Mouse (Mus musculus) thymus, postnatal 25 days (tissue): ENCODE measurements at regions not wholly inside any gene's neighbourhood (a gene's known extent, or its start where the extent isn't known, plus 50 kb on each side); places are given as distances from the start of the nearest gene placed in this dataset.

ENCODE experiments used
- DNase-seq: peaks from one replicate; pipeline ENCODE4 v3.0.0; 2022

- DNase-seq, result no peak
These were observed 190.7 kb downstream of the Rybp start for GRCm38 (mm10) chr6:100096393-100097125.

- no peak for DNase-seq
These were observed 192.6 kb downstream of the Rybp start for GRCm38 (mm10) chr6:100094653-100095217.

GRCm38 (mm10) chr6:100092870-100093269 lies 194.4 kb downstream of the Rybp start:
- DNase-seq, result no peak

GRCm38 (mm10) chr6:100091815-100092214 lies 195.5 kb downstream of the Rybp start:
- no peak for DNase-seq

DNA sequence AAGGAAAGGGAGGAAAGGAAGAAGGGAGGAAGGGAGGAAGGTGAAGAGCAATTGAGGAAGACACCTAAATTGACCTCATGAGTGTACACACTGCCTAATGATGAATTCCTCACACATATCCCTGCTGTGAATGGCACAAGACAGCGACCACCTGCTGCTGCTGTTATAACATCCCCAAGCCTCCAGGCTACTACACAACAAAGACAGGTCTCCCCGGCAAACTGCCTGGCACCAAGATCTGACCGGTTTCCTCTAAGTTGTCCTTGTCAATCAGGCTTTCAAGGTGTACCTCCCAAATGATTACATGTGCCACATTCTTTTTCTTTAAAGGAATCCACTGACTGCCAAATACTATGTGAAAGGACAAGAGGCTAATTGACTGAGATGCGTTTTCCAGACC lies 198.7 kb downstream of the Rybp start:
- DNase-seq, result no peak

GRCm38 (mm10) chr6:100086807-100087206 lies 200.5 kb downstream of the Rybp start:
- no peak for DNase-seq

GRCm38 (mm10) chr6:100085981-100086380 lies 201.3 kb downstream of the Rybp start:
- DNase-seq, result no peak

DNA sequence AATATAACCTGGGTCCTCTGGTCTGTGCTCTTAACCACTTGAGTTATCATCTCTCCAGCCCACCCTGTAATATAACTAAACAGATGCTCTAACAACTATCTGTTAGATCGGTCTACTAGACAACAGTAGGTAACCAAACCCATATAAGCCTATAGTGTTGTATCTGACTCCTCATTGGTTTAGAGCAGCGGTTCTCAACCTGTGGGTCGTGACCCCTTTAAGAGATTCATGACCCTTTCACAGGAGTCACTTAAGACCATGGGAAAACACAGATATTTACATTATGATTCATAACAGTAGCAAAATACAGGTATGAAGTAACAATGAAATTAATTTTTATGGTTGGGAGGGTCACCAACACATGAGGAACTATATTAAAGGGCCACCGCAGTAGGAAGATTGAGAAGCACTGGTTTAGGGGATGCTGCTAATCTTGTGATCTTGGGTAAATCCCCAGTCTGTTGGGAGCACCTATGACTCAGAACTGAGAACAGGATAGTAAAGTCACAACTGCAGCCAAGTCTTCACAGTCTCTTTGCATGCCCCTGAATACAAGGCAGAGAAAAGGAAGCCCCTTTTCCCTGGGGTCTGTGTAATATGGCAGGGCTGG lies 203.3 kb downstream of the Rybp start:
- no peak for DNase-seq

DNA sequence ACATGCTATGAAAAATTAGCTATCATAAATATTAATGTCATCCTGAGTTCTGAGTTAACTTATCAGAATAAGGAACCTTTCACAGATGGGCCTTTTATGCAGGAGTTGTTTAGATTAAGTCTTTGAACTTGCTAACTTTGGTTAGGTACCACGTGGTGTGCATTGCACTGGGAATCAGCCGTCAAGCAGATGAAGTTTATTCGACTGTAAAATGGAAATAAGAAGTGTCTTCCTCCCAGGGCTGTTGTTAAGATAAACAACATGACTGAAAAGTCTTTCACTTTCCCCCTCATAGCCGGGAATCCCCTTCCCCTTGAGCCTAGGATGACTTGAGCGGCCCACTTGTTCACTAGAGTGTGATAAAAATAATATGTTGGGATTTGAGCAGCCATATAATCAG lies 204.2 kb downstream of the Rybp start:
- no peak for DNase-seq

DNA sequence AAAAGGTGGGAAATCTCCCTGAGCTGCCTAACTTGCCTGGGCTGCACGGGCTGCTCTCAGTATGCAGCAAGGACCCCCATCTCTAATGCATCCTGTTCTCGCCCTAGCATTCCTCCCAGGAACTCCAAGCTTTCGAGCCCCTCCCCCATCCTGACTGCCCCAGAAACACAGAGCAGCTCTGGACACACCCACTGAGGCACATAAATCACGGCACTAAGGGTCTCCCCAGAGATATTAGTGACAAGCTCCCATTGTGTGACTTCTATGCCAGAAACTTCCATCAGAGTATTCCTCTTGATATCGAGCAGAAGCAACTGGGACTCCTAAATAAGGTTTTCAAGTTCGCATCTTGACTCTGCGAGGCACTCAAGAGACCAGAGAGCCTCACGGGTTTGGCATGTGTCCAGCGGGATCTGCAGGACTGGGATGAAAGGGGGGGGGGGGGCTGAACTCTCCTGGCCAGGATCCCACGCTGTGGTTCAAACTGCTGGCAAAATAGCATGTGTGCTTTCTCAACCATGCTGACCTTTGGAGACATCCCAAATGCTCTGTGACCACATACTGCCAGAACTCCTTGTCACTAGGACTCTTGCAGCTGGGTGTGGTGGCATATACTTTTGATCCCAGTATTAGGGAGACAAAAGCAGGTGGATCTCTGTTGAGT lies 212.5 kb downstream of the Rybp start:
- no peak for DNase-seq

DNA sequence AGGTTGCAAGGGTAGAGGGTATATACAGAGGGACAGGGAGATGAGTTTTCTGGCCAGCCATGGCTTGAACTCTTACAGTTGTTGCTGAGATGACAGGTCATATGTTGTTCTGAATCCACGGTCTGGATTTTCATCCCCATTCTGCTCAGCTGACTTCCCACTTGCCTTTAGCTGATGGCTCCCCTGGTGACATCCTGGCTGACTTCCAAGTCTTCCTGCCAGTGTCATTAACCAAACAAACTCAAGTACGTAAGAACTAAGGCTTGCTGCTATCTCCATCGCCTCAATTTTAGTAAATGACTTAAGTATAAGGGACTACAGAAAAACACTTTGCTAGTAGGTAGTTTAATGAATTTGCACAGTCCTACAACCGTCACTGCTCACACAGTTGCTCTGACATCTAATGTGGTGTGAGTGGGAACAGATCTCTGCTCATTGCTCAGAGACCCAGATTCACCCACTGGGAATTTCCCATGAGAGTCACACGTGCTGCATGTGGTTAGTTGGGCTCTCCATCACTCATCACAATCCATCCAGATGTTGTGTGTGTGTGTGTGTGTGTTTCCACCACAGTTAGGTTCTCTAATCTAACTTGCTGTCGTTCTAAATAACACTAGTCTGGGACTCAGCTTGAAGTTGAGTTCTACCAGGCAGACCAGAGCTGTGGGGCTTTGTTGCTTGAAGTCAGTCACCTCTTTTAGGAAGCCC lies 214.9 kb downstream of the Rybp start:
- no peak for DNase-seq

DNA sequence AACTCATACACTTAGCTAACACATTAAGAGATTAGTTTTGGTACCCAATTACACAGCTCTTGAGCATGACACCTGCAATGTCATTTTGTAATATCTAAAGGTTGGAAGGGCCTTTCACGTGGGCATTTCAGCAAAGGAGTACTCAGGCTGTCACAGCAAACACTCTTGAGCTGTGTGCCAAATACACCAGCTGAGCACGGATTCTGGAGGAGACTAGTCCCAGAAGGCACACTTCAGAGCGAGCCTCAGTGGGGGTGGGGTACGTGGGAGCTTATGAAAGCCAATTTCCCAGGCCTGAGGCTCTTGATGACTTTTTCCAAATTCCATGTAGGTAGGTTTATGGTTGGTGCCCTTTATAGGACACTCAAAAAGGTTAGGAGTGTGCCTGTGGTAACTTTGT lies 218.1 kb downstream of the Rybp start:
- no peak for DNase-seq

DNA sequence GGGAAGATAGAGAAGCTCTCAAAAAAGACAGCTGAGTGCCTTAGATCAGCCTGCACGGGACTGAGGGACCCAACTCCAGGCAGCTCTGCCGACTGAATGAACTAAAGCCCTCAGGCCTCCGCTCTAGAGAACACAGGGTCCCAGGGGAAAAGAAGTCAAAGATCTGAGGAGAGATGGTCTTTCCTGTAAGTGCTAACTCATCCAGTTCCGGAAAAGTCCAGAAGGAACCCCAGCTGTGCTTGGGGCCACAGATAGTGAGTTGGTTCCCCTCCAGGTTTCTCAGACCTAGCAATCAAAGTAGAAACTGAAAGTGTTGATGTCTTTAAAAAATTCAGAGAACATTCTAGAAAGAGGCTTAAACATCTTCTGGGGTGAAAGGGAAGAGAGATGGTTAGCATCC lies 220.0 kb downstream of the Rybp start:
- no peak for DNase-seq

DNA sequence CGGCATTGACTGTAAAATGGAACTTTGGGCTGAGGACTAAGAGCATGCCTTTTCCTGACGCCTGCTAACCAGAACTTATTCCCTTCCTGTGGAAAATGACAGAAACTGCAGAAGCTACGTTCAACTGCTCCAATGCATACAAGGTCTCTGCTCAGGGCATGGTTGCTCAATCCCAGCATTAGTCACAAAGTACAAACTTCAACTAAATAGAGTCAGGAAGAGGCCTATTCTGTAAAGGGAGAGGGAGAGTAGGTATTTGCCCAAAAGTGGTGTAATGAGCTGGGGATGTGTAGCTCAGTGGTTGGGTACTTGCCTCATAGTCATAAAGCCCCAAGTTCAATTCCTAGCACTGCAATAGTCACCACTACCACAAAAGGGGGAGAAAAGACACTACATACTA lies 221.7 kb downstream of the Rybp start:
- DNase-seq, result no peak

DNA sequence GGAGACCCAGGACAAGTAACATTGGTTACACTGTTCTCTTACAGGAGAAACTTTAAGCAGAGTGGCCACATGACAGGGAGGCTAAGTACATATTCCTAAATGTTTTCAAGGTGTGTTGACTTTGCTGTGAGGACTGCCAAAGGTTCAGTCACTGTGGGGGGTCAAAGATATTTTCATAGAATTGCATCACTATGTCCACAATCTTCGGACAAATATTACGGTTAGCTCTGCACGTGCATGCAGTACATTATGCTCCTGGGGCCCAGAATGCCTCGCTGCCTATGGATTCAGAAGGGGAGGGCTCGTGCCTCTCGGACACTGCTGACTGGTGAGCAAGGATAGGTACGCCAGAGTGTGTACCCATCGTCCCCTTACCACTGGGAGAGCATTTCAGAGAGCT lies 224.3 kb downstream of the Rybp start:
- no peak for DNase-seq

DNA sequence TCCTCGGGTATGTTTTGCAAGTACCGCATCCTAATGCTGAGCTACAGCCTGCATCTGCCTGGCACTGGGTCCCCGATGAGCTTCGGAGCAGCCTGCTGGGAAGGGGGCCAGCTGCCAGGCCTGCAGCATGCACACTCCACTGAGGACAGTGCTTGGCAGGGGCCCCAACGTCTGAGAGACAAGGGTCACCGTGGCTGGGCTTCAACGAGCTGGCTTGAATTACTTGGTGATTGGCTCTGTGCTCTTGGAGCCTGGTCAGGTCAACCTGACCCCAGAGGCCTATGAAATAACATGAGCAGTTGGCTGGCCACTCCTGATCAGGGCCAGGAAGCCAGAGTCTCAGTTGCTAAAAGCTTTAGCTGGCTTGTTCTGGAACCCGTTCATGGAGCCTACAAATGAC lies 227.5 kb downstream of the Rybp start:
- DNase-seq, result no peak

DNA sequence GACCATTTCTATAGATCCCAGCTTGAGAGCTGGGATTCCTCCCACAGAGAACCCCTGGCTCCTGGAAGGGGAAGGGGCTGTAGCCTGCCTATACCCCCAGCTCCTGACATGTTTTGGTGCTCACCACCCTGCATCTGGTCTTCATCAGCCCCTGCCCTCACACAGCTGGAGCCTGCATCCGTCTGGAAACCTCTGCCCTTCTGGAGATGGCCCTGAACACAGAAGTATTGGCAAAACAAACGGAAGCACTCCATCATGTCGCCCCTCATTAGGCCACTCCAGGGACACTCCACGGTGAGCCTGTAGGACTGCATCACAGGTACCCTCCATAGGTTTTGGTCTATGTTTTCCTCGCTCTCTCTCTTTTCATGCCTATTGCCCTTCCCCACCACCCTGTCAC lies 231.3 kb downstream of the Rybp start:
- DNase-seq, result no peak

GRCm38 (mm10) chr6:100052955-100053795 lies 234.1 kb downstream of the Rybp start:
- DNase-seq, result no peak

DNA sequence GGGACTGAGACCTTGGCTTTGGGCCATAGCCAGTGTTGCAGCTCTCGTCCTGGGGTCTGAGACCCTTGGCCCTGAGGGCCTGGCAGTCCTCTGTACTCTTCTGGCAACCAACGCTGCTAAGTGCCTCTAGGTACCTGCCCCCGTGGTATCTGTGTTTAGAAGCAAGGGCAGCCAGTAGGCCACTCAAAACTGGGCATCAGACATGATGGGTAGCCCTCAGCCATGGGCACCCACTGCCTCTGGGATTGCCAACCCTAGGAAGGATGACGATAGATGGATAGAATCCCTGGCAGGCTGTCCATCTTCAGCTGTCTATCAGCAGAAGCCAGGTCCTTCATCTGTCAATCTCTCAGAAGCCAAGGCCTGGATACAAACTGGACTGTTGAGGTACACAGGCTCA lies 234.9 kb downstream of the Rybp start:
- no peak for DNase-seq

GRCm38 (mm10) chr6:100049036-100049435 lies 238.2 kb downstream of the Rybp start:
- no peak for DNase-seq

- peak; percentile 1 for DNase-seq
These were observed 240.9 kb downstream of the Rybp start for GRCm38 (mm10) chr6:100046186-100046990.

- no peak for DNase-seq
These were observed 242.2 kb downstream of the Rybp start for GRCm38 (mm10) chr6:100045109-100045508.
